Mouse (Mus musculus) embryonic fibroblast, embryonic 13.5 days (primary cell): ENCODE data around the gene C1qtnf4.

Source experiments
- CTCF ChIP-seq: IDR thresholded peaks from 2 replicates; pipeline ENCODE4 v1.5.1; 2011; ENCODE audit warnings: mild to moderate bottlenecking, control low read depth, low read length, moderate library complexity, borderline replicate concordance; ENCODE audit not compliant: insufficient read depth
- POLR2A ChIP-seq: IDR thresholded peaks from 2 replicates; pipeline ENCODE4 v1.6.1; 2011; ENCODE audit warnings: low read depth, mild to moderate bottlenecking, control low read depth, low read length, moderate library complexity

DNA sequence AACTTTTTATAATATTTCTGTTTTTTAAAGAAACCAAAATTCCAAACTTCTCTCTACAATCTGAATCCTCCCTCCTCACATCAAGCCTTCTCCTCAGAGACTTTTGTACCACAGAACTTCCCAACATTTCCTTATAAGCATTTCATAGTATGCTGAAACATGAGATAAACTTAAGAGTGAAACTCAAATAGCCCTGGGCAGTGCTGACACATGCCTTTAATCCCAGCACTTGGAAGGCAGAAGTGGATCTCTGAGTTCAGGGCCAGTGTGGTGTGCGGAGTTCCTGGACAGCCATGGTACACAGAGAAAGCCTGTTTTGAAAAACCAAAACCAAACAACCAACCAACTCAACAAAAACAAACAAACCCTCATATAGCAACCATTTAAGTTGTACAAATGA lies 35.5 kb downstream of the C1qtnf4 start:
- no peak for TF ChIP-seq CTCF
- TF ChIP-seq POLR2A = 0 out of 2 replicates have a peak, but pooled peaks have one; percentile 4
